Mouse (Mus musculus) cerebellum, adult 2 months (tissue): ENCODE results near the gene Hivep3.

Experiments used
- CTCF ChIP-seq: fragments of 200-500 bp; IDR thresholded peaks from 2 replicates; pipeline ENCODE4 v1.5.1; 2011; ENCODE audit warnings: low read depth, mild to moderate bottlenecking, control low read depth, low read length, moderate library complexity, borderline replicate concordance; ENCODE audit not compliant: insufficient read depth
- POLR2A ChIP-seq: fragments of 200-500 bp; IDR thresholded peaks from 2 replicates; pipeline ENCODE4 v1.6.1; 2011; ENCODE audit warnings: low read length, control low read depth, borderline replicate concordance; ENCODE audit not compliant: insufficient read depth

DNA sequence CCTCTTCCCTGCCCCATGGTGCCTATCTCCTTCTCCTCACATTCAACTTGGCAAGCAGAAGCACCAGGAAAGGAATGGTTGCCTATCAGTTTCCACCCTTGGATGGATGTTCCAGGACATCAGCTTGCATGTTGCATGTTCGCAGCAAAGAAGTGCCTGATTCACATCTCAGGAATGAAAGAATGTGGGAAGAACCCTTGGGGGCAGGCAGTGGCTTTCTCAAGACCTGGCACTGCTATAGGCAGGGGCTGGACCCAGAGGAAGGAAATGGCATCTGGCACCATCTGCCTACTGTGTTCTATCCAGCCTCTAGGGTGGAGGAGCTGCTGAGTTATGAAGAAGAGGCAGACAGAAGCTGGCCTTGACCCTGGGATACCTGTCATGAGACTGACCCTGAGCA is 296.4 kb downstream of the Hivep3 start:
- TF ChIP-seq POLR2A = no peak
- TF ChIP-seq CTCF = no peak
